Mouse (Mus musculus) thymus, postnatal 36 days (tissue): ENCODE measurements at regions not wholly inside any gene's neighbourhood (a gene's known extent, or its start where the extent isn't known, plus 50 kb on each side); places are given as distances from the start of the nearest gene placed in this dataset.
"Not testable (repeated sequence)": the region's sequence is repeated elsewhere in the genome, so short reads cannot be mapped to it uniquely, and the experiment has no call there.

ENCODE experiments used
- DNase-seq, 2 experiments: peaks; one replicate each; pipeline ENCODE4 v3.0.0; 2022; ENCODE audit warnings: mixed read lengths in 2 of 2

GRCm38 (mm10) chr15:38410462-38410861 lies 985.1 kb downstream of the 4930447A16Rik start:
- DNase-seq, result no peak

- DNase-seq, result no peak
Observed at GRCm38 (mm10) chr15:38412481-38412880, 987.1 kb downstream of the 4930447A16Rik start.

GRCm38 (mm10) chr15:38413329-38413728 lies 988.0 kb downstream of the 4930447A16Rik start:
- no peak for DNase-seq

GRCm38 (mm10) chr15:38414318-38415090 lies 989.1 kb downstream of the 4930447A16Rik start:
- no peak for DNase-seq

- DNase-seq, result no peak
Observed at GRCm38 (mm10) chr15:38415091-38415486, 989.7 kb downstream of the 4930447A16Rik start.

GRCm38 (mm10) chr15:38419621-38420020 lies 994.3 kb downstream of the 4930447A16Rik start:
- no peak for DNase-seq

GRCm38 (mm10) chr15:38420784-38421183 lies 995.4 kb downstream of the 4930447A16Rik start:
- DNase-seq, result no peak

GRCm38 (mm10) chr15:38422741-38423140 lies 997.4 kb downstream of the 4930447A16Rik start:
- no peak for DNase-seq

GRCm38 (mm10) chr15:38425506-38425905 lies 1000.2 kb downstream of the 4930447A16Rik start:
- DNase-seq, result no peak

- DNase-seq, result no peak
Observed at GRCm38 (mm10) chr15:38427966-38428365, 1002.6 kb downstream of the 4930447A16Rik start.

- no peak for DNase-seq
Observed at GRCm38 (mm10) chr15:38431668-38432067, 1006.3 kb downstream of the 4930447A16Rik start.

- no peak for DNase-seq
Observed at GRCm38 (mm10) chr15:38433386-38433785, 1008.0 kb downstream of the 4930447A16Rik start.

GRCm38 (mm10) chr15:38434239-38434638 lies 1008.9 kb downstream of the 4930447A16Rik start:
- DNase-seq, result not testable (repeated sequence)
